Mouse (Mus musculus) forebrain, embryonic 15.5 days (tissue): ENCODE measurements around the gene Rgs6. TPM values are rescaled to one million over a fixed set of nuclear protein-coding genes. Genes with fewer than 3 reads are reported as not detected.
A peak's percentile ranks its signal among the peaks of the same experiment; 100 is the strongest.

ENCODE experiments used
- ATAC-seq: fragments of 200-750 bp; cut with Nextera tagmentation; replicated peaks from 2 replicates; pipeline ENCODE4 v1.8.0; 2017; ENCODE audit warnings: mild to moderate bottlenecking, moderate TSS enrichment, moderate library complexity
- H3K27ac ChIP-seq: fragments of 300-500 bp; sonication (generic); replicated peaks from 2 replicates; pipeline ENCODE4 v1.5.1; 2015; ENCODE audit warnings: mild to moderate bottlenecking, inconsistent platforms
- H3K27me3 ChIP-seq: fragments of 300-500 bp; sonication (generic); 2 replicates; pipeline ENCODE4 v1.6.1; 2015; ENCODE audit warnings: inconsistent platforms
- H3K36me3 ChIP-seq: fragments of 300-500 bp; sonication (generic); 2 replicates; pipeline ENCODE4 v1.6.1; 2015; ENCODE audit warnings: mild to moderate bottlenecking, inconsistent platforms
- H3K4me1 ChIP-seq: fragments of 300-500 bp; sonication (generic); 2 replicates; pipeline ENCODE4 v1.6.1; 2015; ENCODE audit warnings: inconsistent platforms
- H3K4me2 ChIP-seq: fragments of 300-500 bp; sonication (generic); replicated peaks from 2 replicates; pipeline ENCODE4 v1.6.1; 2015; ENCODE audit warnings: mild to moderate bottlenecking, inconsistent platforms
- H3K4me3 ChIP-seq: fragments of 300-500 bp; sonication (generic); 2 replicates; pipeline ENCODE4 v1.5.1; 2015; ENCODE audit warnings: mild to moderate bottlenecking, inconsistent platforms
- H3K9ac ChIP-seq: fragments of 300-500 bp; sonication (generic); replicated peaks from 2 replicates; pipeline ENCODE4 v1.6.1; 2015; ENCODE audit warnings: mild to moderate bottlenecking, inconsistent platforms
- H3K9me3 ChIP-seq: fragments of 300-500 bp; sonication (generic); 2 replicates; pipeline ENCODE4 v1.6.1; 2016; ENCODE audit warnings: inconsistent platforms
- WGBS: fragments of 180-500 bp; shearing (Covaris S2); methylation state at CpG from one replicate; pipeline ENCODE4 v1.1.7; 2015; ENCODE audit warnings: mixed read lengths; 5-methylcytosine and 5-hydroxymethylcytosine counted together
- polyA plus RNA-seq: library from polyadenylated mRNA; unstranded; fragments of >200 nt; fragmentation: Nextera tagmentation; extraction: Ambion mirVana; gene quantifications from 2 replicates; pipeline ENCODE4 v1.2.1, GENCODE M21; 2015

The Rgs6 gene
- polyA plus RNA-seq, 1 experiment from 2014 or later, result 11.6 TPM

GRCm38 (mm10) chr12:83026985-83027384 is 438.9 kb downstream of the Rgs6 start:
- no peaks in the 10 kb centered on the region for H3K9me3 ChIP-seq
- no peak for ATAC-seq
- no peak overlapping the region for H3K9ac ChIP-seq
- H3K4me3 ChIP-seq, result no peak overlapping the region
- 43% methylated on average over 3 of the region's 3 CpGs for WGBS
- H3K36me3 ChIP-seq, result no peaks in the 10 kb centered on the region
- no peak overlapping the region for H3K4me2 ChIP-seq
- no peaks in the 10 kb centered on the region for H3K27me3 ChIP-seq
- H3K4me1 ChIP-seq, result no peaks in the 10 kb centered on the region
- no peak overlapping the region for H3K27ac ChIP-seq

- WGBS, result 61% methylated on average over 7 of the region's 7 CpGs
- Histone ChIP-seq H3K9ac (no peak overlapping the region), H3K9me3 (no peaks in the 10 kb centered on the region), H3K4me1 (peaks cover 14% of the 10 kb centered on the region), H3K4me2 (no peak overlapping the region), H3K27ac (no peak overlapping the region), H3K27me3 (no peaks in the 10 kb centered on the region), H3K4me3 (no peak overlapping the region), H3K36me3 (no peaks in the 10 kb centered on the region)
- ATAC-seq, result no peak
These were observed 445.2 kb downstream of the Rgs6 start for GRCm38 (mm10) chr12:83033171-83033835.

GRCm38 (mm10) chr12:83034859-83035569 is 446.9 kb downstream of the Rgs6 start:
- 83% methylated on average over 3 of the region's 3 CpGs for WGBS
- Histone ChIP-seq H3K27ac (no peak overlapping the region), H3K36me3 (no peaks in the 10 kb centered on the region), H3K9ac (no peak overlapping the region), H3K4me1 (peaks cover 26% of the 10 kb centered on the region), H3K27me3 (no peaks in the 10 kb centered on the region), H3K4me2 (no peak overlapping the region), H3K4me3 (no peak overlapping the region), H3K9me3 (no peaks in the 10 kb centered on the region)
- ATAC-seq, result no peak

GRCm38 (mm10) chr12:83037798-83038560 is 449.9 kb downstream of the Rgs6 start:
- no peaks in the 10 kb centered on the region for H3K9me3 ChIP-seq
- peaks cover 26% of the 10 kb centered on the region for H3K4me1 ChIP-seq
- H3K27me3 ChIP-seq, result no peaks in the 10 kb centered on the region
- no peak overlapping the region for H3K9ac ChIP-seq
- peak overlapping the region; percentile 19 for H3K27ac ChIP-seq
- 59% methylated on average over 25 of the region's 25 CpGs for WGBS
- H3K36me3 ChIP-seq, result no peaks in the 10 kb centered on the region
- no peak overlapping the region for H3K4me2 ChIP-seq
- no peak overlapping the region for H3K4me3 ChIP-seq
- peak; percentile 49 for ATAC-seq

- peaks cover 25% of the 10 kb centered on the region for H3K4me1 ChIP-seq
- no peak overlapping the region for H3K4me2 ChIP-seq
- peak overlapping the region; percentile 19; the same call in 1 of the 2 replicates for H3K27ac ChIP-seq
- no peaks in the 10 kb centered on the region for H3K27me3 ChIP-seq
- no peaks in the 10 kb centered on the region for H3K36me3 ChIP-seq
- WGBS, result 79% methylated on average over 7 of the region's 7 CpGs
- ATAC-seq, result no peak
- H3K9me3 ChIP-seq, result no peaks in the 10 kb centered on the region
- H3K9ac ChIP-seq, result no peak overlapping the region
- no peak overlapping the region for H3K4me3 ChIP-seq
These were observed 450.7 kb downstream of the Rgs6 start for GRCm38 (mm10) chr12:83038779-83039178.

GRCm38 (mm10) chr12:83039859-83040258 is 451.8 kb downstream of the Rgs6 start:
- Histone ChIP-seq H3K27me3 (no peaks in the 10 kb centered on the region), H3K4me1 (peaks cover 36% of the 10 kb centered on the region), H3K36me3 (no peaks in the 10 kb centered on the region), H3K4me3 (no peak overlapping the region), H3K27ac (no peak overlapping the region), H3K9ac (no peak overlapping the region), H3K9me3 (no peaks in the 10 kb centered on the region), H3K4me2 (no peak overlapping the region)
- ATAC-seq, result no peak
- 55% methylated on average over 3 of the region's 3 CpGs for WGBS

GRCm38 (mm10) chr12:83043980-83044620 is 456.0 kb downstream of the Rgs6 start:
- Histone ChIP-seq H3K36me3 (no peaks in the 10 kb centered on the region), H3K4me2 (peak overlapping the region; percentile 38), H3K9me3 (no peaks in the 10 kb centered on the region), H3K27me3 (no peaks in the 10 kb centered on the region), H3K4me1 (peaks cover 33% of the 10 kb centered on the region), H3K9ac (peak overlapping the region; percentile 25), H3K4me3 (no peak overlapping the region), H3K27ac (peak overlapping the region; percentile 67)
- 20% methylated on average over 6 of the region's 6 CpGs for WGBS
- peak; percentile 56 for ATAC-seq

GRCm38 (mm10) chr12:83044621-83044990 is 456.5 kb downstream of the Rgs6 start:
- WGBS, result 0% methylated on average over 4 of the region's 4 CpGs
- Histone ChIP-seq H3K4me2 (peak overlapping the region; percentile 38), H3K27ac (peak overlapping the region; percentile 67), H3K36me3 (no peaks in the 10 kb centered on the region), H3K9me3 (no peaks in the 10 kb centered on the region), H3K9ac (no peak overlapping the region), H3K27me3 (no peaks in the 10 kb centered on the region), H3K4me3 (peak overlapping the region; percentile 6; the same call in 1 of the 2 replicates), H3K4me1 (peaks cover 33% of the 10 kb centered on the region)
- ATAC-seq, result peak; percentile 77

GRCm38 (mm10) chr12:83045001-83045531 is 457.0 kb downstream of the Rgs6 start:
- Histone ChIP-seq H3K4me2 (peak overlapping the region; percentile 38), H3K9ac (no peak overlapping the region), H3K4me1 (peaks cover 28% of the 10 kb centered on the region), H3K9me3 (no peaks in the 10 kb centered on the region), H3K27me3 (no peaks in the 10 kb centered on the region), H3K36me3 (no peaks in the 10 kb centered on the region), H3K4me3 (peak overlapping the region; percentile 6; the same call in 1 of the 2 replicates), H3K27ac (peak overlapping the region; percentile 67)
- ATAC-seq, result peak; percentile 49
- WGBS, result 9% methylated on average over 12 of the region's 12 CpGs

- no peak overlapping the region for H3K27ac ChIP-seq
- no peaks in the 10 kb centered on the region for H3K36me3 ChIP-seq
- peaks cover 28% of the 10 kb centered on the region for H3K4me1 ChIP-seq
- H3K4me2 ChIP-seq, result no peak overlapping the region
- no peak for ATAC-seq
- 93% methylated on average over 9 of the region's 9 CpGs for WGBS
- no peaks in the 10 kb centered on the region for H3K27me3 ChIP-seq
- no peaks in the 10 kb centered on the region for H3K9me3 ChIP-seq
- no peak overlapping the region for H3K9ac ChIP-seq
- no peak overlapping the region for H3K4me3 ChIP-seq
These were observed 458.6 kb downstream of the Rgs6 start for GRCm38 (mm10) chr12:83046734-83047133.

- Histone ChIP-seq H3K4me1 (peaks cover 28% of the 10 kb centered on the region), H3K27ac (no peak overlapping the region), H3K4me3 (no peak overlapping the region), H3K9ac (no peak overlapping the region), H3K27me3 (no peaks in the 10 kb centered on the region), H3K36me3 (no peaks in the 10 kb centered on the region), H3K9me3 (no peaks in the 10 kb centered on the region), H3K4me2 (no peak overlapping the region)
- ATAC-seq, result no peak
- 9% methylated on average over 7 of the region's 7 CpGs for WGBS
These were observed 459.6 kb downstream of the Rgs6 start for GRCm38 (mm10) chr12:83047710-83048109.
